Mouse (Mus musculus) cortical plate, adult 2 months (tissue): ENCODE data around the gene Myt1l. TPM values are rescaled to one million over a fixed set of nuclear protein-coding genes. Genes with fewer than 3 reads are reported as not detected.
A peak's percentile ranks its signal among the peaks of the same experiment; 100 is the strongest.

ENCODE experiments used
- H3K27ac ChIP-seq: fragments of 200-500 bp; 2 replicates; pipeline ENCODE4 v1.5.1; 2012; ENCODE audit warnings: low read length, control low read depth, inconsistent platforms; ENCODE audit not compliant: insufficient read depth
- H3K4me1 ChIP-seq: fragments of 200-500 bp; 2 replicates; pipeline ENCODE4 v1.6.1; 2011; ENCODE audit warnings: low read length; ENCODE audit not compliant: control insufficient read depth, insufficient read depth
- H3K4me3 ChIP-seq: fragments of 200-500 bp; 2 replicates; pipeline ENCODE4 v1.5.1; 2011; ENCODE audit warnings: mild to moderate bottlenecking, low read length, control low read depth; ENCODE audit not compliant: insufficient read depth
- CTCF ChIP-seq: fragments of 200-500 bp; IDR thresholded peaks from 2 replicates; pipeline ENCODE4 v1.5.1; 2011; ENCODE audit warnings: mild to moderate bottlenecking, control low read depth, low read length; ENCODE audit not compliant: insufficient read depth; ENCODE audit errors: extremely low read depth
- POLR2A ChIP-seq: fragments of 200-500 bp; IDR thresholded peaks from 2 replicates; pipeline ENCODE4 v1.6.1; 2011; ENCODE audit warnings: mild to moderate bottlenecking, low read length, control low read depth; ENCODE audit not compliant: insufficient read depth; ENCODE audit errors: extremely low read depth
- polyA plus RNA-seq: library from polyadenylated mRNA; depleted of rRNA; stranded (reverse); fragments of >200 nt; gene quantifications from 2 replicates; pipeline ENCODE4 v1.2.3, GENCODE M21; 2012

Gene Myt1l
- polyA plus RNA-seq, 1 experiment = 74.1 TPM

GRCm38 (mm10) chr12:29605124-29605523, 76.9 kb downstream of the Myt1l start:
- H3K27ac ChIP-seq = peak overlapping the region; percentile 9; the same call in 1 of the 2 replicates
- peaks cover 26% of the 10 kb centered on the region for H3K4me1 ChIP-seq
- TF ChIP-seq POLR2A (no peak), CTCF (no peak)
- H3K4me3 ChIP-seq = no peak overlapping the region

GRCm38 (mm10) chr12:29606221-29606620, 78.0 kb downstream of the Myt1l start:
- H3K4me3 ChIP-seq = no peak overlapping the region
- TF ChIP-seq POLR2A (no peak), CTCF (no peak)
- peaks cover 24% of the 10 kb centered on the region for H3K4me1 ChIP-seq
- peak overlapping the region; percentile 36; the same call in 1 of the 2 replicates for H3K27ac ChIP-seq

GRCm38 (mm10) chr12:29617746-29618145, 89.6 kb downstream of the Myt1l start:
- Histone ChIP-seq H3K4me1 (peaks cover 6% of the 10 kb centered on the region), H3K4me3 (no peak overlapping the region), H3K27ac (no peak overlapping the region)
- TF ChIP-seq POLR2A (no peak), CTCF (no peak)

GRCm38 (mm10) chr12:29621530-29621929, 93.3 kb downstream of the Myt1l start:
- Histone ChIP-seq H3K27ac (no peak overlapping the region), H3K4me3 (no peak overlapping the region), H3K4me1 (peaks cover 6% of the 10 kb centered on the region)
- TF ChIP-seq POLR2A = no peak
- no peak for TF ChIP-seq CTCF

- TF ChIP-seq CTCF (peak; percentile 56), POLR2A (no peak)
- H3K27ac ChIP-seq = no peak overlapping the region; the same call in 1 of the 2 replicates
These were observed 100.0 kb downstream of the Myt1l start for GRCm38 (mm10) chr12:29627956-29628750.

GRCm38 (mm10) chr12:29629875-29630538, 101.8 kb downstream of the Myt1l start:
- H3K27ac ChIP-seq = 0 out of 2 replicates have a peak overlapping the region, but pooled peaks have one; percentile 8
- H3K4me1 ChIP-seq = peaks cover 8% of the 10 kb centered on the region; the same call in 1 of the 2 replicates
- H3K4me3 ChIP-seq = no peak overlapping the region
- 0 out of 2 replicates have a peak, but pooled peaks have one; percentile 16 for TF ChIP-seq CTCF
- TF ChIP-seq POLR2A = no peak

More at GRCm38 (mm10) chr12:29627956-29628750, 100.0 kb downstream of the Myt1l start:
- H3K4me1 ChIP-seq = peaks cover 5% of the 10 kb centered on the region; the same call in 1 of the 2 replicates
- H3K4me3 ChIP-seq = no peak overlapping the region

GRCm38 (mm10) chr12:29634509-29634908, 106.3 kb downstream of the Myt1l start:
- peaks cover 6% of the 10 kb centered on the region for H3K4me1 ChIP-seq
- TF ChIP-seq POLR2A (no peak), CTCF (no peak)
- H3K27ac ChIP-seq = no peak overlapping the region
- H3K4me3 ChIP-seq = no peak overlapping the region

- H3K4me3 ChIP-seq = no peak overlapping the region
- peaks cover 4% of the 10 kb centered on the region for H3K4me1 ChIP-seq
- no peak overlapping the region for H3K27ac ChIP-seq
- TF ChIP-seq POLR2A = no peak
- TF ChIP-seq CTCF = no peak
These were observed 111.5 kb downstream of the Myt1l start for GRCm38 (mm10) chr12:29639543-29640196.

GRCm38 (mm10) chr12:29640201-29640600, 112.0 kb downstream of the Myt1l start:
- peaks cover 4% of the 10 kb centered on the region for H3K4me1 ChIP-seq
- no peak for TF ChIP-seq CTCF
- TF ChIP-seq POLR2A = no peak
- no peak overlapping the region for H3K4me3 ChIP-seq
- no peak overlapping the region for H3K27ac ChIP-seq
